Mouse (Mus musculus) neutrophil, adult 5-6 weeks (primary cell): ENCODE data around the gene Alpk1. TPM values are rescaled to one million over a fixed set of nuclear protein-coding genes. Genes with fewer than 3 reads are reported as not detected.

Source experiments
- ATAC-seq: fragments of 151-379, 151-347 bp; 2 replicates; pipeline ENCODE4 v1.8.0; 2017; ENCODE audit warnings: mild to moderate bottlenecking, moderate TSS enrichment; ENCODE audit not compliant: insufficient number of reproducible peaks, poor library complexity, low FRiP score, severe bottlenecking; ENCODE audit errors: extremely low read depth
- total RNA-seq: library from RNA; stranded (forward); fragments of 200-1000 nt; gene quantifications from 2 replicates; pipeline ENCODE4 v1.2.3, GENCODE M21; 2017

Alpk1 gene
- 2.9 and 4.9 TPM in 2 replicates for total RNA-seq

GRCm38 (mm10) chr3:127780021-127780644 lies at the start of gene Alpk1:
Alpk1 (minus strand) TSS chr3:127780527.
- peak; percentile 100 for ATAC-seq

DNA sequence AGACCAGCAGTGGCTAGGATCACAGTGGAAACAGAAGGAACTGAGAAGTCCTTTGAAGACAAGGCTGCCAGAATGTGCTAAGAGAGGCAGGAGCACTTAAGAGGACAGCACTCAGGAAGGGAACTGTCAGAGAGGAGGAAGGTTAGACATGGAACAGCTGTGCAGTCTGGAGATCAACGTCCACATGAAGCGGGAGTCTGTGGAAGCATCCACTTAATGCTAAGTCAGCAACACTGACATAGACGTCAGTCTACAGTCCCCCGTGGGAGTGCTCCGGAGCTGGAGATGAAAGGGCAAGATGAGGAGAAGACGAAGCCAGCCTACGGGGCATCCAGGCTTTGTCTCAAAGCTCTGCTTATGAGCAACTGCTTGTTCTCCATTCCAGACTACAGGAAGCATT lies 46.8 kb upstream of the Alpk1 start:
- no peak for ATAC-seq

- no peak for ATAC-seq
Measured at GRCm38 (mm10) chr3:127826503-127826902, 46.2 kb upstream of the Alpk1 start.

DNA sequence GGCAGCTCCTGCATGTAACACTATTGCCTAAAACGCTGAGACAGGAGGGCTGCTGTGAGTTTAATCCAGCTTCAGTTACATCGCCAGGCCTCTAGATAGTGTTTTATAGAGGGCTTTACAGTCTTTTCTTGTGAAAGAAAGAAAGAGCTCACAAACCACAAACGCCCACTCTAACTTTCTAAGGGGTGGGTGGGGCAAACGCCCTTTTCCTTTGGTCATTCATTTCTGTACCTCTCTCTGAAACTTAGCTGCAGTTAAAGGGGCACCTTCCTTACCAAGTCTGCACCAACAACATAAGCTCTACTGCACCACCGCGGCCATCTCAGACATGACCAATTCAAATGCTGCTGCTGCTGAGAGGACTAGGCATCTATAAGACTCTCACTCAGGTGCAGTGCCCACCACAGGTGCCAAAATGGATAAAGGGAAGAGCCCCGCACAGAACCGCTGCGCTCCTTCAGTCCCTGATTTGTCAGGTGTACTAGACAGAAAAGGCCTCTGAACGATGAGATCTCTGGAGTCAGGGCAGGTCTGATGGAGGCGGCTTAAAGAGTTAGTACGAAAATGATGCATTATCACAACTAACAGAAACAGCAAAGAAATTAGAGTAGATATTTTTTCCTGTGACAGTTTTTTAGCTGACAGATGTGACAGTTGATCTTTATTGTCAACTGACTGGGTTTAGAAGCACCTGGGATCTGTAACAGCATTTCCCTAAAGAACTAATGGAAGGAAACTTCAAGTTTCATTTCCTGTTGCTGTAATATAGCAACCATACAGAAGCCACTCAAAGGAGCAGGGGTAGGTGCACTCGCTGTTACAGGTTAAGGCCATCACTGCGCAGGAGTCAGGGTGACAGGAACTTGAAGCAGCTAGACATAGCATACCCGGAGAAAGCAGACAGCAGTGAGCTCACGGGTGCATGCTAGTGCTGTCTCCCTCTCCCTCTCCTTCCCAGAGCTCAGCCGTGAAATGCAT lies 43.8 kb upstream of the Alpk1 start:
- peak; percentile 81 for ATAC-seq

GRCm38 (mm10) chr3:127821209-127821608 lies 40.9 kb upstream of the Alpk1 start:
- no peak for ATAC-seq

GRCm38 (mm10) chr3:127820400-127820799 lies 40.1 kb upstream of the Alpk1 start:
- no peak for ATAC-seq

- ATAC-seq: no peak
Measured at GRCm38 (mm10) chr3:127818694-127819663, 38.7 kb upstream of the Alpk1 start.

DNA sequence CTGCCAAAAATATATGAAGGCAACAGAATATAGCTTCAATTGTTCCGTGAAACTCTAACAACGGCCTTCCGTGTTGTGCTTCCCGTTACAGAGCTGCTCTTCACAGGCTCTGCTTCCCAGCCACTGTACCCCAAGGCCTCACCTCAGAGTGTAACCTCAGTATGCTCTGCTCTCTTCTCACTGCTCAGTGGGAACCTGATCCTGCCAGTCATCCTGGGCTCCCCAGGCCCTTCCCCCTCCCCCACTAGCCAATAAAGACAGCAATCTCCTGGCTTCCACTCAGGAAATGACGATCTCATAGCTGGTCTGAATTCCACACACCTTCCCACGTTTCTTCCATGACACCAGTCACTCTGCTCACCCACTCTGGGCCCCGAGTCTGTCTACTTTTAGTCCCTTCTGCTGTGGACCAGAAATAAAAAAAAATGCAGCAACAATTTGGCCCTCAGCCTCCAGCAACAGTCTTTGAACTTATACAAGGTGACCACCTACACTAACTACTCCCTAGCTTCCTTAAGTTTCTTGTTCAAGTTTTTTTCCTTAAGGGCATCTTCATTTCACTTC lies 36.9 kb upstream of the Alpk1 start:
- ATAC-seq: no peak

GRCm38 (mm10) chr3:127809103-127809502 lies 28.8 kb upstream of the Alpk1 start:
- ATAC-seq: no peak

DNA sequence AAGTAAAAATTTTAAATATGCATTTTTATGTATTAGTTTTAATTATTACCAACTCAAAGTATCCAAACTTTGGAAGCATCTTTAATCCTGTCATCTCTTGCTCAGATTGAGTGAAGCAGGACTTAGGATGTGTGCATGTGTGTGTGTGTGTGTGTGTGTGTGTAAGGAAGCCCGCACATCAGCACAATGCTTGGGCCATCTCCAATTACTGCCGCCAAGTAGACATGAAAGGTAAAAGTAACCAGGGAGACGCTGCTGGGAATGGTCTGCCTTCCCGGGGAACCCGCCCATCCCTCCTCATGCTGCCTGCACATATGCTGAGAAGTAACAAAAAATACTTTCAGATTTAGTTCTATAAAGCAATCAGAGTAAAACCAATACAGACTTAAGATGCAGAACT lies 27.5 kb upstream of the Alpk1 start:
- no peak for ATAC-seq

DNA sequence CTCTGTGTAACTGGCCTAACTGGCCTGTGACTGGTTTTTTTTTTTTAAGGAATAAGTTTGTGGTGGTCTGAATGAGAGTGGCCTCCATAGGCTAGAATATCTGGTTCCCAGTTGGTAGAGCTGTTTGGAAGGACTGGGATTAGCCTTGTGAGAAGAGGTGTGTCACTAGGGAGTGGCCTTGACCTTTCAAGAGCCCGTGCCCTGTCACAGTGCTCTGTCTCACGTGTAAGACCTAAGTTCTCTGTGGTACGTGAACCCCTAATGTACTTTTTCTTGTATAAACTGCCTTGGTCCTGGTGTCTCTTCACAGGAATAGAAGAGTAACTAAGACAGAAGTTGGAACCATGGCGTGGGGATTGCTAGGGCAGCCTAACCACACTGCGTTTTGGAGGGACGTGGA lies 25.7 kb upstream of the Alpk1 start:
- ATAC-seq: no peak

- no peak for ATAC-seq
Measured at GRCm38 (mm10) chr3:127805071-127805470, 24.7 kb upstream of the Alpk1 start.

DNA sequence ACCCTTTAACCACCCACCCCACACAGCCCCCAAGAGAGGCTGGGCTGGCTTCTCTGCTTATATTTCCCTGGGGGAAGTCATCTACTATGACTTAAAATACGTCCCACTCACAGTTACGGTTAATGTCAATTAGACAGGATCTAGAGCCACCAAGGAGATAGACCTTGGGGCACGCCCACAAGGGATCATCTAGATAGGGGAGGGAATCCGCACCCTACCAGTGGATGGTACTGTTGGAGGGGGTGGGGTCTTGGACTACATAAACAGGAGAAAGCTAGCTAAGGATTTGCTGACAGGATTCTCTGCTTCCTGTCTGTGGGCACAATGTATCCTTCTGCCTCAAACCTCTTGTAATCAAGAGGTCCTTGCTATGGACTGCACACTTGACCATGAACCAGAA lies 24.1 kb upstream of the Alpk1 start:
- ATAC-seq: no peak

DNA sequence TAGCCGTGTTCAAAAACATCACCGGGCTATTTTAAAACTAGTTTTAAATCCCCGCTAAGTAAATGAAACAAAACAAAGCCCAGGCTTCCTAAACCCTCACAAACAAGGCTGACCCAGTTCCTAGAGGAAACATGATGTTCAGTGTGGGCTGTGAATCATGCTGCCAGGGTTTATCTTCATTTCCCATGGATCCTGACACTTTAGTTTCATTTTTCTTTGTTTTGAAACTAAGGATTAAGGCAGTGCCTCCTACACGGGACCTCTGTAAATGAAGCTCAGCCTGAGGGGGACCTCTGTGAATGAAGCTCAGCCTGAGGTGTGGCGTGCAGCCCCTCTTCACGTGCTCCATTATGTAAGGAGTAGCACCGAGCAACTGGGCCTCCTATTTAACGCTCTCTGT lies 22.5 kb upstream of the Alpk1 start:
- ATAC-seq: no peak

- ATAC-seq: no peak
Measured at GRCm38 (mm10) chr3:127801162-127801561, 20.8 kb upstream of the Alpk1 start.

DNA sequence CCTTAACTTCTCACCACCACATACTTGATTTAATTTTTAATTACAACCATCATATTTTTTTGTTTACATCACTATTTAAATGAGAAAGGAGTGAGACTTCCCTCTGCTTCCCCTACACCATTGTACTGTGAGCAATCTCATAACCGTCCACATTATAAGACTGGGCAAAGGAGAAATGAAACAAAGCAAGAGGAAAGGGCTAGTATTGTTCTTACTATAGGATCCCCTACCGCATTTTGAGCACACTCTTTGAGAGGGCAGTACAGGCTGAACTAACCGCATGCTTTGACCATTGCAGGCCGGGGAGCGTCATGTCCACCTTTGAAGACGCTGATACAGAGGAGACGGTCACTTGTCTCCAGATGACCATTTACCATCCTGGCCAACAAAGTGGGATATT lies 15.9 kb upstream of the Alpk1 start:
- ATAC-seq: no peak

- no peak for ATAC-seq
Measured at GRCm38 (mm10) chr3:127795762-127796161, 15.4 kb upstream of the Alpk1 start.

DNA sequence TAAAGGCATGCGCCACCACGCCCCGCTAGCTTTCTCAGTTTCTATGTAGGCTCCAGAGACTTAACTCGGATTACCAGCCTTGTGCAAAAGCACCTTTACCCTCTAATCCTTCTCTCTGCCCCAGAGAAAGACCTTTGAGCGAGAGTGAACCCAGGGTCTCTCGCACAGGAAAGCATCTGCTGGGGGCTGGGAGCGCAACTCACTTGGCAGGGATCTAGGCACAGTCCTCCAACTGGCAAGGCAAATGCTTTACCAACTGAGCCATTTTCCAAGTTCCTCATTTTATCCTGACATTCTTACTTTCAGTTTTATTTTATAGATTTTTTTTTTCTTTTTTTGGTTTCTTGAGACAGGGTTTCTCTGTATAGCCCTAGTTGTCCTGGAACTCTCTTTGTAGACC lies 12.7 kb upstream of the Alpk1 start:
- ATAC-seq: no peak
